Mouse (Mus musculus): ENCODE data around the gene Olfr401.
"Not testable (repeated sequence)": the region's sequence is repeated elsewhere in the genome, so short reads cannot be mapped to it uniquely, and the experiment has no call there.

The Olfr401 gene

DNA sequence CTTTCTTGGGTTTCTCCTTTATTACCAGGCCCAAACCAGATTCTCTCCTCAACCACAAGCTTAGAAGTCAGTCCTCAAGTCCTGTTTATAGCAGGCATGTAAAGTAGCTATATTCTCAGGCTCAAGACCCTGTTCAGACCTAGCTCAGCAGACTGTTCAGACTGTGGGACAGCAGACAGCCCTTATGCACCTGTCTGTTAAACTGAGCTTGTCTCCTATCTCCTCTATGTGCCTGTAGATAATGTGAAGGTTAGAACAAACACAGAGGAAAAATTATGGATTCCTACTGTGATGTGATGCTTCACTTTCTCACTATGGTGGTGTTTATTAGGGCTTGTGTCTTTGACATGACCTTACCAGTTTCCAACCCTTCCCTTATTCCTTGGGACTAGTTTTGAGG is at the start of gene Olfr401:
TSS of gene Olfr401 (plus strand) at position 301 of the 400 bp plus-strand sequence.
- no peak for DNase-seq (ENCODE audit: low spot score)

DNA sequence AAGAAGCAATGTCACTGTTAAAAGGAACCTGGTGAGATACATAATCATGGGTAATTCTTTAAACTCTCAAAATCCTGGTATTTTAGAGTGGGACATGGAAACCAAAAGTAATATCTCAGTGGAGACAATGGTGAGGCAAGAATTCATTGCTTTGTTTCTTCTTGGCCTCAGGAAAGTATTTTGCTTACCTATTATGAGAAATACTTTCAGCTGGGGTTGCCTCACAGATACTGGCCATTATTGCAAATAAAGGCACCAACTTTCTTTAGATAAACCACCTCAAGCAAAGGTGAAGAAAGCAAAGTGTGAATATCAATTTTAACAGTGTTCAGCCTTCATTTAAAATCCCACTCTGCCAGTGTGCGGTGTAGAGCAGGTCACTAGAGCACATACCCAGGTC is 43.9 kb upstream of the Olfr401 start, which contains the start of gene Zfp616:
TSS of gene Zfp616 (plus strand) at position 301 of the 400 bp plus-strand sequence.
- DNase-seq (ENCODE audit: low spot score): no peak

DNA sequence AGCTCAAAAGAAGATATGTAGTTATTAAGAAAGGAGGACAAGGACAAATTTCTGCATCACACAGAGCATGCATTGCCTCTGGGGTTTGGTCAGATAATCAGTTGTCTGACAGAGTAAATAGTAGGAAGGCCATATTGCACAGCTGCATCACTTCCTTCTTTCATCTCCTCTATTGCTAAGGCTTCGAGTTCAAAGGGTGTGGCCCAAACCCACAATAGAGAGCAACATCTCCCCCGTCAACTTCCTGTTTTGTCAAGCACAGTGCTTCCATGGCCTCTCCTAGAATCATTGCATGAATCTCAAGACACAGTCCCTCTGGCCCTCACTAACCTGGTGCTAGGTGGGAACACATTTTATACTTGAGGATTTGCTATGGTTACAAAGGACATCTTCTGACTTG is 12.8 kb upstream of the Olfr401 start:
- no peak for DNase-seq (ENCODE audit: low spot score)

DNA sequence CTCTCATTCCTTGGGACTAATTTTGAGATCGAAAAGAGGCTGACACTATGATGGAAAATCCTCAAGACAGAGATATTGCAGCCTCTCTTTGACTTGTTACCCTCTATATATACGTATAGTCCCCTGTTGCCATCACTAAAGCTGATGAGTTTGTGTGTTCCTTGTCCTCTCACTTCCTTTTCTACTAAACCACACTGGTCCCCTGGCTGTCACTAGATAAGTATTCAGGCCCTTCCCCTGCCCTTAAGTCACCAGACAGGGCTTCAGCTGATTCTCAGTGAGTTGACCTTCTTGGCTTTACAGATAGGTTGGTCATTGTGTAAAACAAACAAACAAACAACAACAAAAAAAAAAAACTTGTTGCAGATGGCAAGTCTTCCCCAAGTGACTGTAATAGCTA is 12.0 kb upstream of the Olfr401 start:
- no peak for DNase-seq (ENCODE audit: low spot score)

DNA sequence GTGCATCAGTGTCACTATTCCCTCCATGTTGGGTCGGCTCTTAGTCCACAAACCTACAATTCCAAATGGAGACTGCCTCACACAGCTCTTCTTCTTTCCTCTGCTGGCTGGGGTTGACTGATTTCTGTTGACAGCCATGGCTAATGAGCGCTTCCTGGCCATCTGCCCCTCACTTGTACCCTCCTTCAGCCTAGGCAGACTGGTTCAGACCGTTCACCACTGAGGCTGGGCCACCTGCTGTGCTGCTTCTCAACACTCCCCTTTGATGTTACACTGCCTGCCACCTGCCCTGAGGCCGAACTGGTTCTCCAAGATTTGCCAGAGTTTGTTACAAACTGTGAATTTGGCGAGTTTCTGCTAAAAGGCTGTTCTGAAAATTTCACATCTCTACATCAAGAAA is 8.4 kb upstream of the Olfr401 start:
- no peak for DNase-seq (ENCODE audit: low spot score)

DNA sequence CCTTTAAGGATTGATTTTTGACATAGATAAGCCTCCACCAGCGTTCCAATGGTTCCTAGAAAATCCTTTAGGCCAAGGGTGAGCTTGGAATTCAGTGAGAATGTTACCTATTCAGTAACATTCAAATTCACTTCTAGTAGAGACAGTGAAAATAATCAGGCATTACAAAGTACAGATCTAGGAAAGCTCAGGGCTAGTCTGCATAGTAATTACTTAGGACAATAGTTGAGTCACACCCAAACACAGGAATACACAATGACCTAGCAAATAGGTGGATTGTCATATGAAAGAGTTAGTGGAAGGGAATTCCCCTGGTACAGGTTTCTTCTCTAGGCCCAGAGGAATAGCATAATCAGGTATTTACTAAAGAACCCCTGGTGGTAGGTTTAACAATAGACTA is 26.5 kb downstream of the Olfr401 start:
- DNase-seq (ENCODE audit: low spot score): not testable (repeated sequence)

DNA sequence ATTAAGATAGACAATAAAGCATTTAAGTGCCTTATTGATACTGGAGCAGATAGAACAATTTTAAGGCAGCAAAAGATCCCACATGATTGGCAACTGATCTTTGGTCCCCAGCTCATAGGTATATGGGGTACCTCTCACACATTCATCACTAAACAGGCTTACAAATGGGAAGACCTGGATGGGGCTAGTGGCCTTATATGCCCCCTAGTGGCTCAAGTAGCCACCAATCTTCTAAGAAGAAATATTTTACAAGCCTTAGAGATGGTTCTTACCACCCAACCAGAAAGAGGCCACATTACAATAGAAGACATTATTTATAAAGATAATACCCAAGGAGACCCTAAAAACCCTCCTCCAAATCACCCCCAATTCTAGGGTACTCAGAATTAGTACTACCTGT is 32.4 kb downstream of the Olfr401 start:
- no peak for DNase-seq (ENCODE audit: low spot score)

DNA sequence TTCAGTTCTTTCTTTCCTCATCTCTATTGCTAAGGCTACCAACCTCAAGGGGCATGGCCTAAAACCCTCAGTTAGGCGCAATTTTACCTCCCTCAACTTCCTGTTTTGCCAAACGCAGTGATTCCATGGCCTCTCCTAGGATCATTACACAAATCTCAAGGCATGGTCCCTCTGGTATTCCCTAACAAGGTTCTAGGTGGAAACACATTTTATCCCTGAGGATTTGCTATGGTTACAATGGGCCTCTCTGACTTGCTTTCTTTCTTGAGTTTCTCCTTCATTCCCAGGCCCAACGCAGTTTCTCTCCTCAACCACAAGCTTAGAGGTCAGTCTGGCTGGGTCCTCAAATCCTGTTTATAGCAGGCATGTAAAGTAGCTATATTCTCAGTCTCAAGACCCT is 39.7 kb downstream of the Olfr401 start, which contains the start of gene Olfr402:
TSS of gene Olfr402 (plus strand) at position 301 of the 400 bp plus-strand sequence.
- no peak for DNase-seq (ENCODE audit: low spot score)

DNA sequence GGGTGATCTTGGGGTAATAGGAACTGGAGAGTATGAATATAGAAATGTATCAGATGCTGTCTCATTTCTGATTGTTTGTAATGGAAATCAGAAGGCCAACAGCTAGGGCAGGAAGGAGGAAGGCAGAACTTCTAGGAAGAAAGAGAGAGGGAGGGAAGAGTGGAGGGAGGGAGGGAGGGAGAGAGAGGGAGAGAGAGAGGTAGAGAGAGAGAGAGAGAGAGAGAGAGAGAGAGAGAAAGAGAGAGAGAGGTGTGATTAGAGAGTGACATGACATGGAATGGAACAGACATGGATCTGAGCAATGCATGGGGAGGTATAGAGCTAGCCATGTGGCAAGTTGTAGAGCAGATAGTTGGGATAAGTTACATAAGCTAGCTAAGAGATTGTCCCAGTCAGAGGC is 55.3 kb downstream of the Olfr401 start:
- no peak for DNase-seq (ENCODE audit: low spot score)

All from ovary, postnatal 14 days (tissue).